Mouse (Mus musculus): Measurements from ENCODE around the gene Olfr316. TPM values are rescaled to one million over a fixed set of nuclear protein-coding genes. Genes with fewer than 3 reads are reported as not detected.

The Olfr316 gene
- total RNA-seq, 2 experiments from 2014 or later, result not detected

- peak; percentile 17 for DNase-seq
- intact Hi-C loops (cut with DNase I; ENCODE audit: low total_unique reads), result no loop called here
These were observed 49.2 kb downstream of the Olfr316 start, which contains the start of gene Fam183b for GRCm38 (mm10) chr11:58801558-58802228. Gene Fam183b (minus strand): TSS chr11:58801960.

- intact Hi-C loops (cut with DNase I; ENCODE audit: low total_unique reads), result no loop called here
- DNase-seq, result no peak
These were observed 51.3 kb downstream of the Olfr316 start for GRCm38 (mm10) chr11:58803871-58804270.

GRCm38 (mm10) chr11:58804393-58804792, 51.9 kb downstream of the Olfr316 start:
- intact Hi-C loops (cut with DNase I; ENCODE audit: low total_unique reads), result no loop called here
- no peak for DNase-seq

Other genes starting within 250 kb of the Olfr316 start
- gene Olfr330, start 217.9 kb upstream of the Olfr316 start, total RNA-seq (2021), result not detected
- not detected for gene Olfr329-ps, start 206.3 kb upstream of the Olfr316 start, total RNA-seq (2021)
- under 1 TPM in 1 of 2 experiments, not detected in 1; 0.07 TPM for gene Olfr328, start 197.1 kb upstream of the Olfr316 start, total RNA-seq (2021)
- not detected for gene Olfr224, start 182.2 kb upstream of the Olfr316 start, total RNA-seq (2021)
- gene Olfr325, start 175.0 kb upstream of the Olfr316 start, total RNA-seq (2021), result not detected
- not detected for gene Olfr324, start 157.6 kb upstream of the Olfr316 start, total RNA-seq (2021)
- not detected for gene 2210407C18Rik, start 136.7 kb upstream of the Olfr316 start, total RNA-seq (2021)
- gene Olfr323, start 122.2 kb upstream of the Olfr316 start, total RNA-seq (2021), result not detected
- not detected for gene Trim58, start 112.3 kb upstream of the Olfr316 start, total RNA-seq (2021)
- gene Olfr322, start 94.0 kb upstream of the Olfr316 start, total RNA-seq (2021), result not detected
- not detected for gene Olfr320, start 71.6 kb upstream of the Olfr316 start, total RNA-seq (2021)
- not detected for gene Olfr319, start 53.6 kb upstream of the Olfr316 start, total RNA-seq (2021)
- not detected for gene Olfr318, start 28.7 kb upstream of the Olfr316 start, total RNA-seq (2021)
- gene Olfr317, start 13.5 kb upstream of the Olfr316 start, total RNA-seq (2021), result not detected
- gene Olfr315, start 20.5 kb downstream of the Olfr316 start, total RNA-seq (2021), result not detected
- gene Olfr314, start 30.2 kb downstream of the Olfr316 start, total RNA-seq (2021), result not detected
- not detected for gene Fam183b, start 49.2 kb downstream of the Olfr316 start, total RNA-seq (2021)
- not detected for gene Olfr313, start 62.3 kb downstream of the Olfr316 start, total RNA-seq (2021)
- not detected for gene Olfr312, start 76.5 kb downstream of the Olfr316 start, total RNA-seq (2021)
- not detected for gene Olfr311, start 86.5 kb downstream of the Olfr316 start, total RNA-seq (2021)
- 1 to 10 TPM; 1.3 to 1.7 TPM for gene Gm12258, start 94.4 kb downstream of the Olfr316 start, total RNA-seq (2021)
- 1 to 10 TPM; 1.4 to 1.6 TPM for gene 2810021J22Rik, start 114.5 kb downstream of the Olfr316 start, total RNA-seq (2021)
- gene Zfp39, start 151.5 kb downstream of the Olfr316 start, total RNA-seq (2021), result 1 to 10 TPM; 4.1 to 5.3 TPM
- gene Btnl10, start 165.2 kb downstream of the Olfr316 start, total RNA-seq (2021), result not detected
- 100 to 1,000 TPM; 126 to 139 TPM for gene Rnf187, start 186.2 kb downstream of the Olfr316 start, total RNA-seq (2021)
- 1 to 10 TPM; 2.1 to 3.7 TPM for gene Hist3h2ba, start 196.2 kb downstream of the Olfr316 start, total RNA-seq (2021)
- gene Hist3h2a, start 202.0 kb downstream of the Olfr316 start, total RNA-seq (2021), result 10 to 100 TPM; 15.1 to 16.8 TPM
- under 1 TPM in 1 of 2 experiments, not detected in 1; 0.29 TPM for gene Trim17, start 202.0 kb downstream of the Olfr316 start, total RNA-seq (2021)
- gene Trim11, start 225.4 kb downstream of the Olfr316 start, total RNA-seq (2021), result 1 to 10 TPM; 9.3 to 9.6 TPM

Measured in gastrocnemius, postnatal 14 days (tissue).